Mouse (Mus musculus): Measurements from ENCODE around the gene Hmgn1. TPM values are rescaled to one million over a fixed set of nuclear protein-coding genes. Genes with fewer than 3 reads are reported as not detected.
"Not testable (repeated sequence)": the region's sequence is repeated elsewhere in the genome, so short reads cannot be mapped to it uniquely, and the experiment has no call there.

Hmgn1 gene
- polyA plus RNA-seq, 1 experiment from 2014 or later, result 793 TPM

DNA sequence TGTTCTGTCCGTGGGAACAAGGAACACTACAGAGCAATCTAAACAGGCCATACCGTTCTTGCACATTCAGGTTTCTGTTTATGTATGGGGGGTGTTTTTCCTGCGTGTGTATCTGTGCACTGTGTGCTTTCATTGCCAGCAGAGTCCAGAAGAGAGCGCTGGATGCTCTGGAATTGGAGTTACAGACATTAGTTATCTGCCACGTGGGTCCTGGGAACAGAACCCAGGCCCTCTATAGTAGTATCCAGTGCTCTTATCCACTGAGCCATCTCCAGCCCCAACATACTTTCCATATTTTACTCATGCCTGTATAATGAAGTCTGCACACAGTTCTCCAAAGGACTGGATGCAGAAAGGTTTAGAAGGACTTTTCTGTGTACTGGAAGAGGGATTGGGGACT lies 18.3 kb upstream of the Hmgn1 start:
- Histone ChIP-seq H3K4me1 (replicated peaks; ENCODE audit: control insufficient read depth, insufficient read depth, low read length) (no peaks in the 10 kb centered on the region), H3K4me2 (replicated peaks; ENCODE audit: low read depth, low read length) (peak overlapping the region; percentile 68), H3K36me3 (ENCODE audit: control insufficient read depth, insufficient read depth, low read length) (no peaks in the 10 kb centered on the region), H3K9ac (ENCODE audit: low read depth, low read length) (peak overlapping the region; percentile 66), H3K4me3 (ENCODE audit: low read depth, low read length) (peak overlapping the region; percentile 84), H3K27me3 (ENCODE audit: control insufficient read depth, insufficient read depth, low read length) (no peaks in the 10 kb centered on the region), H3K27ac (ENCODE audit: low read depth, low read length) (peak overlapping the region; percentile 59; the same call in 1 of the 2 replicates), H3K9me3 (ENCODE audit: control insufficient read depth, low read length) (no peaks in the 10 kb centered on the region)
- 0% methylated on average over 5 of the region's 5 CpGs for WGBS
- DNase-seq (ENCODE audit: low spot score) (no peak), ATAC-seq (ENCODE audit: low FRiP score) (no peak; the same call in 1 of the 2 replicates)

DNA sequence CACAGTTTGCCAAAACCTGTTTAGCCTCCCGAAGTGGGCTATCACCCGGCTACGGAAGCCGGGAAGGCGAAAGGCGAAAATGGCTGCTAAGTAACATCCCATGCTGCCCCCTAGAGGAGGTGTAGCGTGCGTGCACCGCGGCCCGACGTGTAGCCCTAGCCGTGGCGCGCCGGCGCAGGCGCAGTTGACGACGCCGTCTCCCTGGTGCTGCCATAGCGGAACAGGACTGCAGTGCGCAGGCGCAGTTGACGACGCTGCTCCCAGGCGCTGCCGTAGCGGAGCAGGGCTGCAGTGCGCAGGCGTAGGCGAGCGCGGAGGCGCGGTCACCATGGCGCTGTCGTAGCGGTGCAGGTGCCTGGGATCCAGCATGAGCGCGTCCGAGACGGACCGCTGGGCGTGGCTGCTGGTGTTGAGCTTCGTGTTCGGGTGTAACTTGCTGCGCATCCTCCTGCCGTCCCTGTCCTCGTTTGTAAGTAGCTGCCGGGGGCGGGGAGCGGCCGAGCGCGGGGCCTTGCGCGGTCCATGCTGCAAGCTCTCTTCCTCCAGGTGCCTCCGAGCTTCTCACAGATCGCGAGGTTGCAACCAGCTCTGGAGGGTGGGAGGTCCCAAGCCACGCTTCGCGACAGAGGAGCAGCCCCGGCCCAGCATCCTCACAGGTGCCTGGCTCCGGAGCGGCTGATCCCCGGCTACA lies 17.7 kb upstream of the Hmgn1 start, which contains the start of gene Wrb:
Gene Wrb, plus strand, starts transcription at position 298 of the 691 bp plus-strand sequence.
- Histone ChIP-seq H3K9ac (ENCODE audit: low read depth, low read length) (peak within 1 kb of the TSS; percentile 66), H3K27me3 (ENCODE audit: control insufficient read depth, insufficient read depth, low read length) (no peaks in the 10 kb centered on the region), H3K4me3 (ENCODE audit: low read depth, low read length) (peak within 1 kb of the TSS; percentile 84), H3K36me3 (ENCODE audit: control insufficient read depth, insufficient read depth, low read length) (no peaks in the 10 kb centered on the region), H3K4me2 (replicated peaks; ENCODE audit: low read depth, low read length) (peak within 1 kb of the TSS; percentile 68), H3K27ac (ENCODE audit: low read depth, low read length) (peak within 1 kb of the TSS; percentile 59; the same call in 1 of the 2 replicates), H3K9me3 (ENCODE audit: control insufficient read depth, low read length) (no peaks in the 10 kb centered on the region), H3K4me1 (replicated peaks; ENCODE audit: control insufficient read depth, insufficient read depth, low read length) (no peaks in the 10 kb centered on the region)
- under 1% methylated on average over 61 of the region's 68 CpGs for WGBS
- peak; percentile 100 for DNase-seq (ENCODE audit: low spot score)
- ATAC-seq (ENCODE audit: low FRiP score), result peak; percentile 97

DNA sequence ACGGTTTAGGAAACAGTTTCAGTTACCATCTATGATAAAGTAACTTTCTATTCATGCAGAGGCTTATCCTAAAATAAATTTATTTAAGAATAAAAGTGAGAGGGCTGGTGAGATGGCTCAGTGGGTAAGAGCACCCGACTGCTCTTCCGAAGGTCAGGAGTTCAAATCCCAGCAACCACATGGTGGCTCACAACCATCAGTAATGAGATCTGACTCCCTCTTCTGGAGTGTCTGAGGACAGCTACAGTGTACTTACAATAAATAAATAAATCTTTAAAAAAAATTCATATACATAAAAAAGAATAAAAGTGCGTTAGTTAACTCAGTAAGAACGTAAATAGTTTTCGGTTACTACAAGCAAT lies 17.2 kb upstream of the Hmgn1 start:
- H3K4me1 ChIP-seq (replicated peaks; ENCODE audit: control insufficient read depth, insufficient read depth, low read length); H3K9ac ChIP-seq (ENCODE audit: low read depth, low read length); H3K36me3 ChIP-seq (ENCODE audit: control insufficient read depth, insufficient read depth, low read length); H3K27ac ChIP-seq (ENCODE audit: low read depth, low read length); H3K4me2 ChIP-seq (replicated peaks; ENCODE audit: low read depth, low read length); H3K27me3 ChIP-seq (ENCODE audit: control insufficient read depth, insufficient read depth, low read length); DNase-seq (ENCODE audit: low spot score); H3K9me3 ChIP-seq (ENCODE audit: control insufficient read depth, low read length): not testable (repeated sequence)
- ATAC-seq (ENCODE audit: low FRiP score), result peak; percentile 58
- 24% methylated on average over 6 of the region's 6 CpGs for WGBS
- peak overlapping the region; percentile 84; the same call in 1 of the 2 replicates for H3K4me3 ChIP-seq (ENCODE audit: low read depth, low read length)

DNA sequence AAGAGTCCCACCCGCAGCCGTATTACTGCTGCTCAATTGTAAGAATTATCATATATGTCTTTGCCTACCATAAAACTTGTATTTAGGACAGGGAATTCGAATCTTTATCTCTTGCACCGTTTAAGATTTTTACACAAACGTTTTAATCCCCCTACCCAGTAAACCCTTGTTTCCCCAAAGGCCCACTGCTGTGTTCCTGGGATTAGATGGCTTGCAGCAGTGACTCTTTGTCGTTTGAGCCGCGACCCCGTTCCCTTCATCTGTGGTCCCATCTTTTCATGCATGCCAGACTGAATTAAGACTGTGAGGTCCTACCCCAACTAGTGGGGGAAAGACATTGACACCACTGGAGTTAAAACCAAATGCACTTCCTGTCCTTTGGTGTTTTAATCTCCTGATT lies 937 bp upstream of the Hmgn1 start:
- DNase-seq (ENCODE audit: low spot score), result no peak
- Histone ChIP-seq H3K36me3 (ENCODE audit: control insufficient read depth, insufficient read depth, low read length) (peaks cover 13% of the 10 kb centered on the region), H3K9me3 (ENCODE audit: control insufficient read depth, low read length) (no peaks in the 10 kb centered on the region), H3K27ac (ENCODE audit: low read depth, low read length) (peak overlapping the region; percentile 93), H3K9ac (ENCODE audit: low read depth, low read length) (peak overlapping the region; percentile 83), H3K4me3 (ENCODE audit: low read depth, low read length) (peak overlapping the region; percentile 76), H3K4me1 (replicated peaks; ENCODE audit: control insufficient read depth, insufficient read depth, low read length) (no peaks in the 10 kb centered on the region; the same call in 1 of the 2 replicates), H3K4me2 (replicated peaks; ENCODE audit: low read depth, low read length) (peak overlapping the region; percentile 66), H3K27me3 (ENCODE audit: control insufficient read depth, insufficient read depth, low read length) (no peaks in the 10 kb centered on the region)
- 3% methylated on average over 9 of the region's 9 CpGs for WGBS
- no peak for ATAC-seq (ENCODE audit: low FRiP score)

DNA sequence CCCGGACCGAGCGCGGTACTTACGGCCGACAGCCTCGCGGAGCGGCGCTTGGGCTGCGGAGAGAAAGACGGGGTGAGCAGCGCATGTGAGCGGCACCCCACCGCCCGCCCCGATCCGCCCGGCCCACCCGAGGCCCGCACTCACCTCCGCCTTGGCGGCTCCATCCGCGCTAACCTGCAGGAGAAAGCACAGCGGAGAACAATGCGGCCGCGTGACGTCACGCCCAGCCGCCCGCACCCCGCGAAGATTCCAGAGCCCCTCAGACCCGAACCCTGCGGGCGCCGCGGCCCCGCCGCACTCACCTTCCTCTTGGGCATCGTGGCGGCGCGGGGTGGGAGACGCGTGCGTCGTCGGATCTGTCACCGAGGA lies 257 bp downstream of the Hmgn1 start:
- no peak for DNase-seq (ENCODE audit: low spot score)
- WGBS, result 1% methylated on average over 50 of the region's 52 CpGs
- H3K27me3 ChIP-seq (ENCODE audit: control insufficient read depth, insufficient read depth, low read length), result no peaks in the 10 kb centered on the region
- peak overlapping the region; percentile 77 for H3K4me2 ChIP-seq (replicated peaks; ENCODE audit: low read depth, low read length)
- peak; percentile 80 for ATAC-seq (ENCODE audit: low FRiP score)
- peaks cover 15% of the 10 kb centered on the region for H3K36me3 ChIP-seq (ENCODE audit: control insufficient read depth, insufficient read depth, low read length)
- H3K27ac ChIP-seq (ENCODE audit: low read depth, low read length), result peak overlapping the region; percentile 95
- H3K9me3 ChIP-seq (ENCODE audit: control insufficient read depth, low read length), result no peaks in the 10 kb centered on the region
- peak overlapping the region; percentile 76 for H3K4me3 ChIP-seq (ENCODE audit: low read depth, low read length)
- no peaks in the 10 kb centered on the region; the same call in 1 of the 2 replicates for H3K4me1 ChIP-seq (replicated peaks; ENCODE audit: control insufficient read depth, insufficient read depth, low read length)
- H3K9ac ChIP-seq (ENCODE audit: low read depth, low read length), result peak overlapping the region; percentile 88

DNA sequence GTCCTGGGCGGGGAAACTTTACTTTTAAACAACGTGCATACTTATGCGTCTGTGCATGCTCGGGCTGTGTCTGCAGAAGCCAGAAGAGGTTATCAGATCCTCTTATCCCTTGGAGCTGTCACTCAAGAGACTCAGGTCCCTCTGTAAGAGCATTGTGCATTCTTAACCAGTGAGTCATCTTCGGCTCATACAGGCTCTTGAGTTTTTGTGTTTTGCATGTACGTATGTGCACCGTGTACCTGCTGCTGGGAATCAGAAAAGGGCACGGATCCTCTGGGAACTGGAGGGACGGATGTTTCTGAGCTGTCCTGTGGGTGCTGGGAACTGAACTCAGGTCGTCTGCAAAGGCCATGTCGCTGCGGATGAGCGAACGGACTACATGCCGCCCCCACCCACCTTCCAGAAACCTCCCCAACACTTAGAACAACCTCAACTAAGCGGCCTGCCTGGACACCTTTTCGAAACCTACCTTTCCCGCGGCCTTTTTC lies 801 bp downstream of the Hmgn1 start:
- ATAC-seq (ENCODE audit: low FRiP score) (no peak), DNase-seq (ENCODE audit: low spot score) (peak; percentile 53)
- Histone ChIP-seq H3K4me1 (replicated peaks; ENCODE audit: control insufficient read depth, insufficient read depth, low read length) (no peaks in the 10 kb centered on the region; the same call in 1 of the 2 replicates), H3K4me3 (ENCODE audit: low read depth, low read length) (peak overlapping the region; percentile 76), H3K9me3 (ENCODE audit: control insufficient read depth, low read length) (no peaks in the 10 kb centered on the region), H3K9ac (ENCODE audit: low read depth, low read length) (peak overlapping the region; percentile 88), H3K36me3 (ENCODE audit: control insufficient read depth, insufficient read depth, low read length) (peaks cover 15% of the 10 kb centered on the region), H3K27ac (ENCODE audit: low read depth, low read length) (peak overlapping the region; percentile 95), H3K27me3 (ENCODE audit: control insufficient read depth, insufficient read depth, low read length) (no peaks in the 10 kb centered on the region), H3K4me2 (replicated peaks; ENCODE audit: low read depth, low read length) (peak overlapping the region; percentile 77)
- WGBS, result 8% methylated on average over 19 of the region's 19 CpGs

DNA sequence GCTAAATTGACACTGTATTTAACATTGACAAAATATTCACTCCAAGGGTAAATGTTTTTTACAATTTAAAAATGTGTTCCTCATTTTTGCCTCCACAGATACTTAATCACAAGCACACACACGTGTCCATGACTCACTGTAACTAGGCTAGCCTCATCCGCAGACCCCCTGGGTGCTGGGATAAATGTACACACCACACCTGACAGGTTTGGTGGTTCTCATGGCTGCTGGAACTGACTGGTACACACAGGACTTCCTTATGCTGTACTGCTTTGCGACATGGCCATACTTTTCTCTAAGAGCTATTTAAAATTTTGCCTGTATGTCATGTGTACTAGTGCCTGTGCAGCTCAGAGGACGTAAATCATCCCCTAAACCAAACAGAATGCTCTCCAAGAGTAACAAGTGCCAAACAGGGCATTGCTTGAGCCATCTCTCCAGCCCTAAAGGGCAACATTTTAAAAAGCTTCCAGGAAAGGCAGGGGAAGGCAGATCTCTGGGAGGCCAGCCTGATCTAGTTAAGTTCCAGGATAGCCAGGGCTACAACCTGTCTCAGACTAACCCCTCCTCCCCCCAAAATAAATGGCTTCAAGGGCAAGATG lies 7.4 kb downstream of the Hmgn1 start:
- no peaks in the 10 kb centered on the region for H3K4me1 ChIP-seq (replicated peaks; ENCODE audit: control insufficient read depth, insufficient read depth, low read length)
- 75% methylated on average over 4 of the region's 4 CpGs for WGBS
- no peak for DNase-seq (ENCODE audit: low spot score)
- no peaks in the 10 kb centered on the region for H3K9me3 ChIP-seq (ENCODE audit: control insufficient read depth, low read length)
- H3K27ac ChIP-seq (ENCODE audit: low read depth, low read length), result no peak overlapping the region
- peaks cover 15% of the 10 kb centered on the region for H3K36me3 ChIP-seq (ENCODE audit: control insufficient read depth, insufficient read depth, low read length)
- no peak overlapping the region for H3K4me3 ChIP-seq (ENCODE audit: low read depth, low read length)
- no peaks in the 10 kb centered on the region for H3K27me3 ChIP-seq (ENCODE audit: control insufficient read depth, insufficient read depth, low read length)
- no peak overlapping the region for H3K9ac ChIP-seq (ENCODE audit: low read depth, low read length)
- no peak for ATAC-seq (ENCODE audit: low FRiP score)
- H3K4me2 ChIP-seq (replicated peaks; ENCODE audit: low read depth, low read length), result no peak overlapping the region

DNA sequence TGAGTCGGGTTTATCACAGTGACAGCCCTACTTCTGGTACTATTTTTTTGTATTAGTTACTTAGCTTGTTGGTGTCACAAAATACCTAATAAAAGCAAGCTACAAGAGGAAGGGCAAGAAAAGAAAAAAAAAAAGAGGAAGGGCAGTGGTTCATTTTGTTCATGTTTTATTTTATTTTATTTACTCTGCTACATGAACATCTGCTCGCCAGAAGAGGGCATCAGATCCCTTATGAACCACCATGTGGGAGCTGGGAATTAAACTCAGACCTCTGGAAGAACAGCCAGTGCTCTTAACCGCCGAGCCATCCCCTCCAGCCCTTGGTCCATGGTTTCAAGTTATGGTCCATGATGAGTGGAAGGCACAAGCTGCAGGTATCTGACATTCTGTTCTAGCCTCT lies 12.8 kb downstream of the Hmgn1 start:
- Histone ChIP-seq H3K4me3 (ENCODE audit: low read depth, low read length) (no peak overlapping the region), H3K27ac (ENCODE audit: low read depth, low read length) (no peak overlapping the region), H3K36me3 (ENCODE audit: control insufficient read depth, insufficient read depth, low read length) (no peaks in the 10 kb centered on the region), H3K4me2 (replicated peaks; ENCODE audit: low read depth, low read length) (no peak overlapping the region), H3K4me1 (replicated peaks; ENCODE audit: control insufficient read depth, insufficient read depth, low read length) (no peaks in the 10 kb centered on the region), H3K9me3 (ENCODE audit: control insufficient read depth, low read length) (no peaks in the 10 kb centered on the region), H3K27me3 (ENCODE audit: control insufficient read depth, insufficient read depth, low read length) (no peaks in the 10 kb centered on the region), H3K9ac (ENCODE audit: low read depth, low read length) (no peak overlapping the region)
- ATAC-seq (ENCODE audit: low FRiP score) (no peak), DNase-seq (ENCODE audit: low spot score) (no peak)
- 50% methylated on average over 4 of the region's 4 CpGs for WGBS

DNA sequence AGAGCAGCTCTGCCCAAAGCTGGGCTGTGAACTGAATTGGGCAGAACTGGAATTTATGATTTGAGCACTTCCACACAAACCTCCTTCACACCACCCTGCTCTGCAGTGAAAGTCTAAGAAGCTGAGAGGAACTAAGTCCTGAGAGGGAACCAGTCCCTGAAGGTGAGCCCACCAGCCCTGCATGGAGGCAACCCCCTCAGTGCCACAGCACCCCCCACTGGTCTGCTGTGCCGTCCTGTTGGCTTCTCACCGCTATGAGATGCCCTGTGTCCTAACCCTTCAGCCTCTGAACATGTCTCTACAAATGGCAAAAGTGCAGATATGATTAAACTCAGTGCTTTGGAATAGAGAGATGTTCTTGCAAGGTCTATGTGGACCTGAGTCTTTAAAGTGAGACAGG lies 14.8 kb downstream of the Hmgn1 start:
- DNase-seq (ENCODE audit: low spot score) (no peak), ATAC-seq (ENCODE audit: low FRiP score) (no peak)
- Histone ChIP-seq H3K27ac (ENCODE audit: low read depth, low read length) (no peak overlapping the region), H3K27me3 (ENCODE audit: control insufficient read depth, insufficient read depth, low read length) (no peaks in the 10 kb centered on the region), H3K4me2 (replicated peaks; ENCODE audit: low read depth, low read length) (no peak overlapping the region), H3K9me3 (ENCODE audit: control insufficient read depth, low read length) (no peaks in the 10 kb centered on the region), H3K4me3 (ENCODE audit: low read depth, low read length) (no peak overlapping the region), H3K9ac (ENCODE audit: low read depth, low read length) (no peak overlapping the region), H3K4me1 (replicated peaks; ENCODE audit: control insufficient read depth, insufficient read depth, low read length) (no peaks in the 10 kb centered on the region), H3K36me3 (ENCODE audit: control insufficient read depth, insufficient read depth, low read length) (no peaks in the 10 kb centered on the region)
- WGBS, result 48% methylated on average over 2 of the region's 2 CpGs

All from hindbrain, embryonic 11.5 days (tissue).